Mouse (Mus musculus) urinary bladder, adult 18-20 months (tissue): ENCODE data around the gene Lilr4b.
"Not testable (repeated sequence)": the region's sequence is repeated elsewhere in the genome, so short reads cannot be mapped to it uniquely, and the experiment has no call there.

ENCODE experiments used
- DNase-seq, 2 experiments: peaks; one replicate each; pipeline ENCODE4 v3.0.0; 2022; ENCODE audit warnings: low spot score in 2 of 2, mixed read lengths in 2 of 2

Gene Lilr4b

GRCm38 (mm10) chr10:51480397-51480796 lies at the start of gene Lilr4b, which contains the start of gene Gm49339:
TSS of gene Lilr4b (plus strand) at chr10:51480632.
TSS of gene Gm49339 (plus strand) at chr10:51480612.
- DNase-seq = not testable (repeated sequence)

DNA sequence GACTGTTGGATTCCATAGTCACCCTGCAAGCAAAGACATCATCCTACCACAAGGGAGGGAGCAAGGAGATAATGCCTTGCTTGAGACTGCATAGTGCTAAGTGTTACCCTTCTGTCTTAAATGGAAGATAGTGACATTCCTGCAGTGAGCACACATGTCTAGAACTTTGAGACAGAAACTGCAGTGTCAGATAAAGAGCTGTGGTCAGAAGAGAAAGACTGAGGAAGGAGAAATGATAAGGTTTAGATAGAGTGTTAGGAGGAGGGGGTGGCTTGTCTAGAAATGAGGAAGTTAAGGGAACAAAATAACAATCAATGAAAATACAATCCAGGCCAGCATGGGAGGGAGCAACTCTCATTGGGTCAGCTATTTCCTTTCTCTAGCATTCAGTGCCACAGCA lies 47.5 kb upstream of the Lilr4b start:
- no peak for DNase-seq

- DNase-seq = no peak
Measured at GRCm38 (mm10) chr10:51435684-51436083, 44.7 kb upstream of the Lilr4b start.

GRCm38 (mm10) chr10:51451610-51452009 lies 28.8 kb upstream of the Lilr4b start:
- no peak for DNase-seq

DNA sequence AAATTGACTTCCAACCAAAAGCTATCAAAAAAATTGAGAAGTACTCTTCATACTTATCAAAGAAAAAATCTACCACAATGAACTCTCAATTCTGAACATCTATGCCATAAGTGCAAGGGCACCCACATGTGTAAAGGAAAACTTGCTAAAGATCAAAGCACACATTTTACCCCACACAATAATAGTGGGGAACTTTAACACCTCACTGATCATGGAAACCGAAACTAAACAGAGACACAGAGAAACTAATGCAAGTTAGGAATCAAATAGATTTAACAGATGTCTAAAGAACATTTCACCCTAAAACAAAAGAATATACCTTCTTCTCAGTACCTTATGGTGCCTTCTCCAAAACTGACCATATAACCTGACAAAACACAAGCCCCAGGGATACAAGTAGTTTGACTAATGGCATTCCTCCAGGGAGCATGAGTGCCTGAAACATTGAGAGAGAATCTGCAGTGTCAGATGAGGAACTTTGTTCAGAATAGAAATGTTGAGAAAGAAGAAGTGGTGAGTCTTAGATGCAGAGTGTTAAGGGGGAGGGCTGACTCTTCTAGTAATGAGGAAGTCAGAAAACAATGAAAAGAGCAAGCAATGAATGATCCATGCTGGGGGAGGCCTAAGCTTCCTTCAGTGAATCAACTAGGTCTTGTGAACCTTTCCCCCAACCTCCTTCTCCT lies 26.7 kb upstream of the Lilr4b start:
- DNase-seq = no peak

- DNase-seq = no peak
Measured at GRCm38 (mm10) chr10:51454365-51454764, 26.1 kb upstream of the Lilr4b start.

DNA sequence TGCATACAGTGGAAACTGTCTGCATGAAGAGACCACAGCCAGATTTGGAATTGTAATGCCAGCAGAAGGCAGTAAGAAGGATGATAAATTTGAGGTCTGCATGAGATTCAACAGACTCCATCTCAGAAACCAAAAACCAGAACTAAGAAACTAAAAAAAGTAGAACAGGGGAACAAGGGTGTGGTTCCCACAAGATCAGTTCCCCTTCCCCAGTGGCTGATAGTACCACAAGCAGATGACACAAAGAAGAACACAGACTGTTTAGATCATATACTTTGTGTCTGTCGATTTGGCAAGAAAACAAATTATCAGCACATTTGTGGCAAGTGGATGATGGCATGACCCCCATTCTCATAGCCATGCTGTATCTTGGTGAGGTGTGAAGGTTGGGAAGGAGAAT lies 24.7 kb upstream of the Lilr4b start:
- no peak for DNase-seq

- DNase-seq = no peak
Measured at GRCm38 (mm10) chr10:51456369-51456768, 24.1 kb upstream of the Lilr4b start.

GRCm38 (mm10) chr10:51463800-51464199 lies 16.6 kb upstream of the Lilr4b start:
- DNase-seq = not testable (repeated sequence)

- DNase-seq = not testable (repeated sequence)
Measured at GRCm38 (mm10) chr10:51490691-51491090, 10.3 kb downstream of the Lilr4b start, which contains the start of gene Lilrb4a. TSS of gene Lilrb4a (plus strand) at chr10:51490956.

DNA sequence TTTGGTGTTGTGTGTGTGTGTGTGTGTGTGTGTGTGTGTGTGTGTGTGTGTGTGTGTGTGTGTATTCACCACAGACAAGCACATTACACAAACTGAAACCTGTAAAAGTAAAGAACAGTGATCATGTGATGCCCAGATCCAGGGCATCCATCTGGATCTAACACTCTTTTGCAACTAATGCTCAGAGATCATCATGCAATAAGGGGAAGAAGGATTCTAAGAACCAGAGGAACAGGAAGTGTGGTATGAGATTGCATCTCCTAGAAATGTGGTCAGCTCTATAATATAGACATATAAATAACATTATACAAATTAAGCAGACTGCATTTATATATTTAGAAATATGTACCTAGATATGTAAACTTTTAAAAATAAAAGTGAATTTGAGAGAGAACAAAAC lies 39.6 kb downstream of the Lilr4b start:
- DNase-seq = no peak

DNA sequence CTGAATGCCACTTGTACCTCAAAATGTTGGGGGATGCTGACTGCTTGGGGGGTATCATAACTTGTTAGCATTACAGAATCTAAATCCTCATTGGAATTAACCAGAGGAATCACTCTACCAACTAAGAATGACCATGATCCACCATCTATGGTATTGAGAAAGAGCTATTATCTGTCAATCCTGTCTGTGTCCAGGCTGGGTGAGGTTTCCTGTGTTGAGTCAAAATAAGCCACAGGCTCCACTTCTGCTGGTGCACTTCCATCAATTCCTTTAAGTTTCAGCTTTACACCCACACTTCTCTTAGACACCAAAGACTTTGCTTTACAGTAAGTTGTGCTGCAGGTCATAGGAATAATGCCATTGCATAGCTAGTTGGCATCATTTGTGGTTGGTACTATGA lies 41.0 kb downstream of the Lilr4b start:
- no peak for DNase-seq

- DNase-seq = no peak
Measured at GRCm38 (mm10) chr10:51526090-51526489, 45.7 kb downstream of the Lilr4b start.

DNA sequence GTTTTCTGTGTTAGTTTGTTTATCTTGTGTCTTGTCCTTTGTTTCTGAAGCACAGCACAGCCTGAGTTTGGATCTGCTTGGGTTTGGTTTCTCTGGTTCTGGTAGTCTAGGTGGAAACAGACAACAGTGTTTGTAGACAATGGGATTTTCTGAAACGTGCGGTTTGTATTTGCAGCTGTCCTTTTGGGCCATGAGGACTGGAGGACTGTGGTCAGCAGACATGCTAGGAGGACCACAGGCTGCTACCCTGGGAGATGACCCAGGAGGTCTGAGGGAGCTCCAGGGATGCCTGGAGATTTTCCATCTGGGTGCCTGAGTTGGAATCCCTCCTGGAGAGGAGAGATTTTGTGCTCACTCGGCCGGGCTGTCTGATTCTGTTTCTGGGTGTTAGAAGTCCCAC lies 46.2 kb downstream of the Lilr4b start:
- no peak for DNase-seq

GRCm38 (mm10) chr10:51528840-51529434 lies 48.5 kb downstream of the Lilr4b start:
- no peak for DNase-seq

DNA sequence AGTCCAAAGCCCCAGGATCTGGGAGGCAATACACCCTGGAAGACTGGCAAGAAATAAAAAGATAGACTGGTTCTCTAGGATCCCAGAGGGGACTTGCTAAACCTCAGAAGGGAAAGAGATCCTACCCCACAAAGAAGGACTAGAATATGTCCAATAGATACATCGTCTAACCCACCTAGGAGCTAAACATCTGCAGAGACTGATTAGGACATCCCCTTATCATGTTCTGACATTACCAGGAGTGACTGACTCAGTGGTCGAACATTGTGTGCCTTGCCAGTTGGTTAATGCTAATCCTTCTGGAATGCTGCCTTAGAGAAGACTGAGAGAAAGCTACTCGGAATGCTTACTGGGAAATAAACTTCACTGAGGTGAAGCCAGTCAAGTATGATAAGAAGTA lies 49.1 kb downstream of the Lilr4b start:
- no peak for DNase-seq

GRCm38 (mm10) chr10:51530813-51531212 lies 50.4 kb downstream of the Lilr4b start:
- no peak for DNase-seq
